Mouse (Mus musculus): ENCODE data around the gene Zfp53.
"Not testable (repeated sequence)": the region's sequence is repeated elsewhere in the genome, so short reads cannot be mapped to it uniquely, and the experiment has no call there.

The Zfp53 gene

GRCm38 (mm10) chr17:21488760-21489499 is at the start of gene Zfp53:
TSS of gene Zfp53 (plus strand) at chr17:21488998.
- DNase-seq (ENCODE audit: low spot score), result peak; percentile 83

GRCm38 (mm10) chr17:21449669-21450068 is 39.1 kb upstream of the Zfp53 start:
- DNase-seq (ENCODE audit: low spot score), result peak; percentile 42

DNA sequence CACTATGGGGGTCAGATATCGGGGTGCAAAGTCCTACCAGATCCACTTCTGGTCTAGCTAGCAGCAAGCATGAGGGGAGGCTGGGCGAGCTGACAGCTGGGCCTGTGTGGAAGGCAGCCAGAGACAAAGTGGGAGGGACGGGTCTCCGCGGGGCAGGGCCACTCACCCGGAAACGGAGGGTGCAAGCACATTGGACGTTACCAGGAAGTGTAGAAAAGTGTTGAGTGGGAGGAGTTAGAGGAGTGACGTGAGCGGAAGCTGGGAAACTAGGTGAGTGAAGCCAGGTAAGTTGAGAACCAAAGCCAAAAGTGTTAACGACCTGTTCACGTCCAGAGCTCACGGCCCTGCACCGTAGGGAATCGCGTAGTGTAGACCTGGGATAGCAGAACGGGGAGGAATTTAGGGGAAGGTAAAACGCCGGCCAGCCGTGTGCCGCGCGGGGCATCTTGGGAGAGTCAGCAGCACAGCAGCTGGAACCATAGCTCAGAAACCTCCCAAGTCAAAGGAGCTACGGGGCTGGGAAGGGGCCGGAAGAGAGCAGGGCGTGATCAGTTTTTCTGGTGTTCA is 38.6 kb upstream of the Zfp53 start, which contains the start of gene Zfp51:
Gene Zfp51 (plus strand): TSS at position 237 of the 567 bp plus-strand sequence.
- peak; percentile 91 for DNase-seq (ENCODE audit: low spot score)

DNA sequence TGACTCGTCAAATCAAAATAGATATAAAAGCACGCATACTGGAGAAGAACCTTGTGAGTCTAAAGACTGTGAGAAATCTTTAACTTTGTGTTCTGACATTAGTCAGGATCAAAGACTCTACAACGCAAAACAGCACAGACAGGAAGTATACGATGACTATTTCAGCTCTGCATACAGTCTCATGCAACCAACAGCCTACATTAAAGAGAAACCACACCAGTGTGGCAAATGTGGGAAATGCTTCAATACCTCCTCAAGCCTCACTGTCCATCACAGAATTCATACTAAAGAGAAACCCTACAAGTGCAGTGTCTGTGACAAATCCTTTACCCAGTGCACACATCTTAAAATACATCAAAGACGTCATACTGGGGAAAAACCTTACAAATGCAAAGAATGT is 25.2 kb upstream of the Zfp53 start:
- DNase-seq (ENCODE audit: low spot score), result no peak

- DNase-seq (ENCODE audit: low spot score), result no peak
These were observed 16.7 kb upstream of the Zfp53 start for GRCm38 (mm10) chr17:21472032-21472652.

- no peak for DNase-seq (ENCODE audit: low spot score)
These were observed 16.0 kb upstream of the Zfp53 start for GRCm38 (mm10) chr17:21472653-21473307.

GRCm38 (mm10) chr17:21473362-21474190 is 15.2 kb upstream of the Zfp53 start:
- peak; percentile 24 for DNase-seq (ENCODE audit: low spot score)

DNA sequence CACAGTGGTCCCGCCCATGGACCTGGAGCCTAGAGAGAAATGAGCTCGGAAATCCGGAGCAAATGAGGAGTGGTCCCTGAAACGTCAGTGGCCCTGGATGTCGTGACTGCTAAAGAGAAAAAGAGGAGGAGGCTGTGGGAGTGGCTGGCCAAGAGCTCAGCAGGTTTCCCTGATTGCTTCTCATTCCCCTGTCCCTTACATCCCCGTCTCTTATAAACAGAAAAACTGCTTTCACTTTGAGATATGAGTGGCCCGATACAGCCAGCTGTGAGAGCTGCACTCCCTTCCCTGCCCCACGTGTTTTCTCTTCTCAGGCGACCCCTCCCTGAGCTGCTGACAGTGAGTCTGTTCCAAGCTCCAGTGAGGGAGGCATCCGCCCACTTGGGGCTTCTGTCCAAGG is 14.1 kb upstream of the Zfp53 start:
- not testable (repeated sequence) for DNase-seq (ENCODE audit: low spot score)

DNA sequence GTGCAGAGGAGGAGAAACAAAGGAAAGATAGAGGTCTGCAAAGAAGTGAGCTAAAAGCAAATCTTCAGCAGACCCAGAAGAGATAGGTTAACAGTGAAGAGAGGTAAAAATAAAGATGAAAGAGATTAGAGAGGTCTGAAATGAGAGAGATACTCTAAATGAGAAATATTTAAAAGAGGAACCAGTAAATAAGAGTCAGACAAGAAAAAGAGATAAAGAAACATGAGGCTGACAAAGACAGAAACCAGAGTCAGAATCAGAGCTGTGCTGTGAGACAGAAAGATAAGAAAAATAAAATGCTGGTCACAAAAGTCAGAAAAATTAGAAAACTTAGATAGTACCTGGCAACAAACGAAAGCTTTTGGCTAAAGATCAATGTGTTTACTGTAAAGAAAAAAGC is 13.5 kb upstream of the Zfp53 start:
- not testable (repeated sequence) for DNase-seq (ENCODE audit: low spot score)

GRCm38 (mm10) chr17:21476351-21476750 is 12.4 kb upstream of the Zfp53 start:
- not testable (repeated sequence) for DNase-seq (ENCODE audit: low spot score)

DNA sequence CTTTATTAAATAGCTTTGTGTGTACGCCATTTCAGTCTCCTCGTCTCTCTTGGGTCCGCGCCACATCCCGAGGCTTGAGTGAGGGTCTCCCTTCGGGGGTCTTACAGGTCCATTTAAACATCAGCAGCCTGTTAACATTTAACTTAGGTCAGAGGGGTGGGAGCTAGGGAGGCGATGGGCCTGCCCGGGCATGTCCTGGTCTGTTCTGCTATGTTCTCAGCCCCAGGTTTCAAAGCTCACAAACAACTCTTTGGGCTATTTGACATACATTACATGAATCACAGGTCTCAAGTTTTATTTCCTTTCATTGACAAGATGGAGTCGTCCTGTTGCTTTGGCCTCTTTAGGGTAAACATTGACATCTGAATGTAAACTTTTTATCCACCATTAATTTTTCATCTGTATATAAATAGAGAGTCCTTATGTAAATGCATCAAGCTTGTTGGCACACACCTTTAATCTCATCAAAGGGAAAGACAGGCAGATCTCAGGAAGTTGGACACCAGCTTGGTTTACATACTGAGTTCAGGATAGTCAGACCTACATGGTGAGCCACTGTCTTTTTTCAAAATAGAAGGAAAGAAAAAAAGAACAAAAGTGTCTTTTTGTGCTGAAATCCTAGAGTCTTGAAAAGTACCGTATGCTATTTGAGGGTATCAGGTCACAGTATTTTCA is 10.6 kb upstream of the Zfp53 start:
- DNase-seq (ENCODE audit: low spot score), result not testable (repeated sequence)

DNA sequence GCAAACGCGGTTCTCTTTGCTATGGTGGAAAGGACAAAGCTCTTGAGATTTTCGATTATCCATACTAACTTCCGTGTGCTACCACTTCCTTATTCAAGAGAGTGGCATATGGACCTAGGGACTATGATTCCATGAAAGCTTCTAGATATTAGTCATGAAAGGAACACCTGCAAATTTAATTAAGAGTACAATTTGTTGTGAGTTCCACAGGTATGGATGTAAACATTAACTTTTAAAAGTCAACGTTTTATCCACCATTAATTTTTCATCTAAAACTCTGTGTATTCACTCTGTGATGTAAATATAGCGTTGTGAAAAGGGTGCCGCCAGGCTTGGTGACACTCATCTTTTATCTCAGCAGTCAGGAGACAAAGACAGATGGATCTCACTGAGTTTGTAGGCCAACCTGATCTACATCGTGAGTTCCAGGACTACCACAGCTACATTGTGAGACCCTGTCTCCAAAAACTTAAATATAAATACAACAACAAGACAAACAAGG is 753 bp downstream of the Zfp53 start:
- DNase-seq (ENCODE audit: low spot score), result no peak

DNA sequence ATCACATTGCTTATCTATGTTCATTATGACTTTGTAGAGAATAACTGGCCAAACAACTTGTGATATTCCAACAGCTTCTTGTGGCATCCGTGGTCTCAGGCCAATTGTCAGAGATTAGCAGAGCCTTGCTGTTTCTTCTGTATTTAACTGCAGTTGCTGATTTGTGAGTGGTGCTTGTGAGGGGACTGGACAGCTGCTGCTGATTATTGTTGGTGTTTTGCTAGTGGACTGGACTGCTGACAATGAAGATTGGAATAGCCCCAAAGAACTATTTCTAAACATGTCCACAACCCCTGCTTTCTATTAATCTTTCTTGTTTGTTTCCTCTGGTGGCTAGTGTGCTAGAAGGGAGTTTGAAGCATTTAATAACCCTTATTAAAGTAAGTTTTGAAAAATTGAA is 12.6 kb downstream of the Zfp53 start:
- DNase-seq (ENCODE audit: low spot score), result no peak

DNA sequence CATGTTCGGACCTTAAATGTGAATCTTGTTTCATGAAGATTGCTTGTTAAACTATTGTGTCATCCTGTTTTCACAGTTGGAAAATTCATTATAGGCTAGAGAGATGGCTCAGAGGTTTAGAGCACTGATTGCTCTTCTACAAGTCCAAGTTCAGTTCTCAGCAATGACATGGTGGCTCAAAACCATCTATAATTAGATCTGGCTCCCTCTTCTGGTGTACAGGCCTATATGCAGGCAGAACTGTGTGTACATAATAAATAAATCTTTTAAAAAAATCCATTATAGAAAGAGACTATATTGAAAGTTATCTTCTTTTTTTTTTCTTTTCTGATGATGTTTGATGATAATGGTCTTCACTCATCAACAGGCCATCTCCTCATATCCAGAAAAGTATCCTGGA is 15.7 kb downstream of the Zfp53 start:
- DNase-seq (ENCODE audit: low spot score), result no peak

DNA sequence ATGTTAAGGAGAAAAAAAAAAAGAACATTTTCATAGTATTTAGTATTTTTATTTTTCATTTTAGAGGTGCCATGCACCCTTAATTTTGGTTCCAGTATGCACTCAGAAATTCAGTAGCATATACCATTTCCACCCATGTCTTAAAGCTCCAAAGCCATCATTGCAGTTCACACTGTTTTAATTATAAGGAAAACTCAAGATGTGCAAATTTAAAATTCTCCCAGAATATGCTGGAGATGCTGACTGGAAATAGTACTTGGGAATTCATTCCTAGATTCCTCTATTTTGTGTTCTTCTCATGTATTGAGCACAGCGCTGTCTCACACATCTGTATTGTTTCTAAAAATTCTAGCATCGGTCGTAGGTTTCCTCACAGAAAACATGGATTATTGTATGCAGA is 17.5 kb downstream of the Zfp53 start:
- DNase-seq (ENCODE audit: low spot score), result no peak

DNA sequence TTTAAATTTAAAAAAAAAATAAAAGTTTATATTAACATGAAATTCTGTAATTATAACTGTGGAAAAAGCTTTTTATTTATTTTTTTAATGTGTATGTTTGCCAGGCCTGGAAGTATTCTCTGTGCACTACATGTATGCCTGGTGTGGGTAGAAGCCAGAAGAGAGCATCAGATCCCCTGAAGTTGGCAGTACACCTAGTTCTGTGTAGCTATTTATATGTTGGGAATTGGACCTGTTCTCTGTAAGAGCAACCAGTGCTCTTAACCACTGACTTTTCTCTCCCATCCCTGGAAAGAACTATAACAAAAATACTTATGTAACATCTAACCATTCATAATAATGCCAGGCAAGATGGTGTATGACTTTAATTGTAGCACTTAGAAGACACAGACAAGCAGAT is 21.0 kb downstream of the Zfp53 start:
- no peak for DNase-seq (ENCODE audit: low spot score)

DNA sequence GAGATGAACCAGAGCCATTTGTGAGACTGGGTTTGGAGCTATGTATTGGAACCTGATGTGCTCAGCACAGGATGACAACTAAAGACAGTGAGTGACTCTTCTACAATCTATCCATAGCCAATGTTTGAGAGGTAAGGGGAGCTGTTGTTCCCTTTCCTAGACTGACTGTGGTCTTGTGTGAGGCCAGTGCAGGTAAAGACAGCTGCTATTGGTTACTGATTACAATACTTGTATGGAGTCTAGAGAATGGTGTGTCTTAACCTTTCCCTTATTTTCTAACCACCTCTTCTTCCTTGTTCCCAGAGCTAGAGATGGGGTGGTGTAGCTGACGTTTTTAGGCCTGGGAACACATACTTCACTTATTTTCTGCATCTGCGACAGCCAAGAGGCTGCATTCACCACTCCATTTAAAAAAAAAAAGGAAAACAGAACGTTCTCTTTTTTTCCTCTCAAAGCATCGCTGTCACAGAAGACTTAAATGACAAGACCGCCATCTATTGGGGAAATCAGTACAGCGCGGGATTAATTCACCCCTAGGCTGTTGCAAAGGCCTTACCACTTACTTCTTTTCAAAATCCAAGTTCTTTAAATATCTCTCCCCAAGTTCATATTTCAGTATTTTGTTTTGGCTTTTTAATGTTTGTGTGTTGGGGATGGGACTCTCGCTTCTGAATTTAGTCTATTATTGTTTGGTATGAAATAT is 26.8 kb downstream of the Zfp53 start:
- DNase-seq (ENCODE audit: low spot score), result peak; percentile 47

DNA sequence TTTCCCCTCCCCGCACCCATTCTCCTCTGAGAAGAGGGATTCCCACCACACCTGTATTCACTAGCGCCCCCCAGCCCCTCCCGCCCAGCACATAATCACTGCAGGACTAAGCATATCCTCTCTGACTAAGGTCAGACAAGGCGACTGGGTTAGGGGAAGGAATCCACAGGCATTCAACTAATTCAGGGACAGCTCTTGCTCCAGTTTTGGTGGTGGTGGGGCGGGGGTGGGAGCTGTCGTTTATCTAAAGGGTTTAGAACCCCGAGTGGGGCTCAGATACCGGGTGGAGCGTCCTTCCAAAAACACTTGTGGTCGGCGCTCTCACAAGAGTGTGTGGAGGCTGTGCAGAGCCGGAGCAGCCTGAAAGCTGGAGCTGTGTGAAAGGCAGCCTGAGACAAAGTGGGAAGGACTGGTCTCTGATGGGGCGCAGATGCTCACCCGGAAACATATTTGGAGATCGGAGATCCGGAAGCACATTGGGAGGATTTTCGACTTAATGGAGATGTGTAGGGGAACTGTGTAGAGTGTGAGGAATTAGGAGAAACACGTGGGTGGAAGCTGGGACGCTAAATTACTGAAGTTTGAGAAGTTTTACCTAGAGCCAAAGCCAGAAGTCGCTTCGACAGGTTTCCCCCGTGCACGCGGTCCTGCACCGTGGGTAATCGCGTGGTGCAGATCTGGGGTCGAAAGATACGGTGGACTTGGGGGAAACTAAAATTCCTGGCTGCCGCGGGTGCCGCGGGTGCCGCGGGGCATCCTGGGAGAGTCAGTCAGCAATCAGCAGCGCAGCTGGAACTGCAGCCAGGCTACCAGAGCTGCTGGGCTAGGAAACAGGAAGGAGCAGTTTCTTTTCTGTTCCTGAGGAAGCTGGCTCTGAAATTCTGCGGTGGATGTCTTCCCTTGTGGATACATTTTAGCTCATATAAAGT is 27.7 kb downstream of the Zfp53 start:
- peak; percentile 60 for DNase-seq (ENCODE audit: low spot score)

DNA sequence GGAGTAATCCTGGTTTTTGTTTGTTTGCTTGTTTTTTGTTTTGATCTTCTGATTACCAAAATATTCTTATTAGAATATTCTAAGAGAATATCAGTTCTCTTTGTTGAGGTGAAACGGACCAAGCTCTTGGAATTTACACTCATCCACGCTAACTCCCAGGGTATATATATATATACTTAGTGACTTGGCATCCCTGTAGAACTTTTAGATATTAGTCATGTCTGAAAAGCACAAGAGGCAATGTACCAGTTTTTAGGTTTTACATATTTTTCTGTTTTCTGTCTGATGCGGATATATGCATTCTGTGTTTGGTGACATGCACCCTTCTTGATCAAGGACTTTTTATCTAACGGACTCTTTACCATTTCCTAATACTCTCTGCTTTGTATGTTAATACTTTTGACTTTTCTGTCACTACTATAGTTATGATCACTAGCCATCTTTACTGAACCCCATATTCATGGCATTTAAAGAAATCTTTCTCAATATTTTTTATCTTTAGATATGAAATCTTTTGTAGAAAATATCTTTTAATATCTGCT is 28.4 kb downstream of the Zfp53 start:
- DNase-seq (ENCODE audit: low spot score), result no peak

Measured in ovary, adult 18-20 months (tissue).